Mouse (Mus musculus) bone marrow, adult 2 months (tissue): ENCODE data around the gene Pus7l.

Source experiments
- CTCF ChIP-seq: fragments of 200-500 bp; IDR thresholded peaks from 2 replicates; pipeline ENCODE4 v1.5.1; 2011; ENCODE audit warnings: low read length, control low read depth; ENCODE audit not compliant: control insufficient read depth, insufficient read depth
- POLR2A ChIP-seq: fragments of 200-500 bp; IDR thresholded peaks from 2 replicates; pipeline ENCODE4 v1.6.1; 2011; ENCODE audit warnings: low read depth, mild to moderate bottlenecking, control low read depth, low read length, borderline replicate concordance; ENCODE audit not compliant: control insufficient read depth

GRCm38 (mm10) chr15:94572746-94573145 lies 29.4 kb upstream of the Pus7l start:
- TF ChIP-seq CTCF (no peak), POLR2A (no peak)
